Mouse (Mus musculus) neural tube, embryonic 15.5 days (tissue): ENCODE results near the gene Rtkn2. TPM values are rescaled to one million over a fixed set of nuclear protein-coding genes. Genes with fewer than 3 reads are reported as not detected.
A peak's percentile ranks its signal among the peaks of the same experiment; 100 is the strongest.

Experiments used
- ATAC-seq: fragments of 200-750 bp; cut with Nextera tagmentation; 2 replicates; pipeline ENCODE4 v1.8.0; 2017; ENCODE audit warnings: mild to moderate bottlenecking, moderate TSS enrichment, moderate library complexity; ENCODE audit not compliant: low FRiP score
- H3K27ac ChIP-seq: fragments of 300-500 bp; sonication (generic); replicated peaks from 2 replicates; pipeline ENCODE4 v1.5.1; 2015; ENCODE audit warnings: mild to moderate bottlenecking, inconsistent platforms
- H3K27me3 ChIP-seq: fragments of 300-500 bp; sonication (generic); replicated peaks from 2 replicates; pipeline ENCODE4 v1.6.1; 2015; ENCODE audit warnings: inconsistent platforms
- H3K36me3 ChIP-seq: fragments of 300-500 bp; sonication (generic); 2 replicates; pipeline ENCODE4 v1.6.1; 2015; ENCODE audit warnings: inconsistent platforms
- H3K4me1 ChIP-seq: fragments of 300-500 bp; sonication (generic); 2 replicates; pipeline ENCODE4 v1.6.1; 2015; ENCODE audit warnings: inconsistent platforms
- H3K4me2 ChIP-seq: fragments of 300-500 bp; sonication (generic); 2 replicates; pipeline ENCODE4 v1.6.1; 2015; ENCODE audit warnings: inconsistent platforms, mild to moderate bottlenecking, moderate library complexity
- H3K4me3 ChIP-seq: fragments of 300-500 bp; sonication (generic); replicated peaks from 2 replicates; pipeline ENCODE4 v1.5.1; 2015; ENCODE audit warnings: mild to moderate bottlenecking, inconsistent platforms
- H3K9ac ChIP-seq: fragments of 300-500 bp; sonication (generic); replicated peaks from 2 replicates; pipeline ENCODE4 v1.6.1; 2015; ENCODE audit warnings: mild to moderate bottlenecking, inconsistent platforms
- H3K9me3 ChIP-seq: fragments of 300-500 bp; sonication (generic); replicated peaks from 2 replicates; pipeline ENCODE4 v1.6.1; 2016; ENCODE audit warnings: inconsistent platforms
- WGBS: fragments of 180-500 bp; shearing (Covaris S2); methylation state at CpG from one replicate; pipeline ENCODE4 v1.1.7; 2015; ENCODE audit warnings: mixed read lengths; 5-methylcytosine and 5-hydroxymethylcytosine counted together
- polyA plus RNA-seq: library from polyadenylated mRNA; unstranded; fragments of >200 nt; fragmentation: Nextera tagmentation; extraction: Ambion mirVana; gene quantifications from 2 replicates; pipeline ENCODE4 v1.2.1, GENCODE M21; 2015

Gene Rtkn2
- polyA plus RNA-seq, 1 experiment from 2014 or later: 2.6 TPM

- ATAC-seq: no peak
- Histone ChIP-seq H3K36me3 (no peaks in the 10 kb centered on the region), H3K9ac (no peak overlapping the region), H3K27me3 (no peaks in the 10 kb centered on the region), H3K9me3 (no peaks in the 10 kb centered on the region), H3K4me3 (no peak overlapping the region), H3K27ac (no peak overlapping the region), H3K4me1 (0 out of 2 replicates have a peak, but pooled peaks cover 3% of the 10 kb centered on the region), H3K4me2 (no peak overlapping the region)
- 30% methylated on average over 8 of the region's 8 CpGs for WGBS
Observed at GRCm38 (mm10) chr10:67964060-67964459, 15.3 kb upstream of the Rtkn2 start.

DNA sequence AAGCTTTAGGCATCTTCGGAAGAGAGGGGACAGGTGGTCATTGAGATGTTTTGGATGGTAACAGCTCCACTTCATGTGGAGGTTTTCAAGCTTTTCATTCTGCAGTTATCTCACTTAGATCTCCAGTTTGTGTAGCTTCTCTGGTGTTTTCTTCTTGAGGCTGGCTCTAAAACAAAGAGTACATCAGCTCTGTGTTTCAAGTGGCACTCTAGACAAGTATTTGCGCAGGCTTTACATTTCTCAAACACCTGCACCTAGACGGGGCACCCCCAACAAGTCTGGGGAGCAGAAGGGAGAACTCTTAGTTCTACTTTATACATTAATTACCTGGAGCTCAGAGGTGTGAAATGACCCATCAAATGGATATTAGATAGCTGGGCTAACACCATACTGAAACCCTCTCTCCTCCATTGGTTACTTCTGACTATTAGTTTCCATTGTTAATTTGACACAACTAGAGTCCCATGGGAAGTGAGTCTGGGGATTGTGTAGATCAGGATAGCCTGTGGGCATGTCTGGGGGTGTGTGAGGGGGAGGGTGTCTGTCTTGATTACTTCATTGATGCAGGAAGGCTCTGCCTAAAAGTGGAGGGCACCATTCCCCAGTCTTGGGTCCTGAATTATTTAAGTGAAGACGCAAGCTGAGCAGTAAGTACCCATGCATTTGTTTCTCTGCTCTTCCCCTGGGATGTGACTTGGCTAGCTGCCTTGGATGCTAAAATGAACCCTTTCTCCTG, 14.0 kb upstream of the Rtkn2 start:
- H3K9ac ChIP-seq: no peak overlapping the region
- no peaks in the 10 kb centered on the region for H3K9me3 ChIP-seq
- 74% methylated on average over 4 of the region's 4 CpGs for WGBS
- no peak for ATAC-seq
- no peak overlapping the region for H3K4me3 ChIP-seq
- H3K27ac ChIP-seq: no peak overlapping the region
- H3K4me2 ChIP-seq: no peak overlapping the region
- no peaks in the 10 kb centered on the region for H3K36me3 ChIP-seq
- H3K27me3 ChIP-seq: no peaks in the 10 kb centered on the region
- 0 out of 2 replicates have a peak, but pooled peaks cover 3% of the 10 kb centered on the region for H3K4me1 ChIP-seq

DNA sequence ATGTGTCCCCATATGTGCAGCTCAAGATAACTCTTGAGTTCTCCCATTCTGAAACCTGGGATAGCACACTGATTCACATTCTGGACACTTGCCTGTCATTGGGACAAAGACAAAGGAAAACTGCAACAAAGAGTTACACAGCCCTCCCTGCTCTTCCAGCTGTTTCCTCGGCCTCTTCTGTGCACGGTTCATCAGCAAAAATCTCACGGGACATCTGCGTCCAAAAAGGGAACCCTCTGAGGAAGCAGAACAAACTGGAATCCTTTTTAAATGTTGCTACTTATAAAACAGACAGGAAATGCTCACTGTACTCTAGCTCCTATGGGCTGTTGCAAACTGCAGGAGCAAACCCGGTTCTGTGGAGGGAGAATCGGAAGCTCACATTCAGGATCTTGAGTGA, 13.3 kb upstream of the Rtkn2 start:
- no peak overlapping the region for H3K27ac ChIP-seq
- H3K27me3 ChIP-seq: no peaks in the 10 kb centered on the region
- 26% methylated on average over 6 of the region's 6 CpGs for WGBS
- ATAC-seq: no peak
- H3K4me1 ChIP-seq: 0 out of 2 replicates have a peak, but pooled peaks cover 3% of the 10 kb centered on the region
- H3K9me3 ChIP-seq: no peaks in the 10 kb centered on the region
- no peak overlapping the region for H3K4me3 ChIP-seq
- H3K36me3 ChIP-seq: no peaks in the 10 kb centered on the region
- no peak overlapping the region for H3K9ac ChIP-seq
- no peak overlapping the region for H3K4me2 ChIP-seq

DNA sequence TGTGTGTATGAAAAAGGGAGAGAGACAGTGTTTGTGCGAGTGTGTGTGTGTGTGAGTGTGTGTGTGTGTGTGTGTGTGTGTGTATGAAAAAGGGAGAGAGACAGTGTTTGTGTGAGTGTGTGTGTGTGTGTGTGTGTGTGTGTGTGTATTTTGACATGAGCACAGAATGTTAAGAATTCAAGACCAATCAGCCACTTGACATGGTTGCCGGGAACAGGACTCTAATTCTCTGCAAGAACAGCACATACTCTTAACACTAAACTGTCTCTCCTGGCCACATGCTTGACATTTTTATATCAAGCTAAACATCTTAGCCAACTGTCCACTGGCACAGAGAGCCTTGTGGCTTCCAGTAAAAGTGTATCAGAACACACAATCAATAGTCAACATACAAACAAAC, 12.4 kb upstream of the Rtkn2 start:
- H3K4me2 ChIP-seq: no peak overlapping the region
- H3K36me3 ChIP-seq: no peaks in the 10 kb centered on the region
- H3K9ac ChIP-seq: no peak overlapping the region
- 83% methylated on average over 2 of the region's 2 CpGs for WGBS
- 0 out of 2 replicates have a peak, but pooled peaks cover 3% of the 10 kb centered on the region for H3K4me1 ChIP-seq
- no peak for ATAC-seq
- no peak overlapping the region for H3K27ac ChIP-seq
- no peaks in the 10 kb centered on the region for H3K9me3 ChIP-seq
- no peaks in the 10 kb centered on the region for H3K27me3 ChIP-seq
- H3K4me3 ChIP-seq: no peak overlapping the region

DNA sequence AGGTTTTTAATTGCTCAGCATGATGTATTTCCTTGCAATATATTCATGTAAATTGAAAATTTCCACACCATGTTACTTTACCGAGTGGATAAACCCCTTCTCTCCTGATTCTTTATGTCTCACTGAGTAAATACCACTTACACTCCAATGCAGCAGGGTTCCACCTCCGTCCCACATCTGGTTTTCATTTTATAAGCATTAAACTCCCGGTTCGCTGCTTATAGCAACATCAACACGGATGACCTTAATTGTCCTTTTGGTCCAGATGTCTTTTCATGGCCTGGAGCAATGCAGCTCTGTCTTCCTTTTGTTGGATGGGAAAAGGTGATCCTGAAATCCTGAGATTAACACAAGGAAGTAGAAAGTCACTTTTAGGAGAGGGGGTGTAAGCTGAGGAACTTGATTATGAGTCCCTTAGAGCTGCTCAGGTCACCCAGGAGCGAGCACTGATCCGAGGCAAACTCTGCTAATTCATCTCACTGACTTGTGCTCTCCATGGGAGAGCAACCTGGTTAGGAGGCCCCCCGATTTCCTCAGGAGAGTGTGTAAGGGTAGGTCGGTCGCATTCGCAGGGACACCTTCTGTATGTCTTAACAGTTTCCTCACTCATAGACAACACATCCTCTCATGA, 8.1 kb upstream of the Rtkn2 start:
- no peak overlapping the region for H3K4me2 ChIP-seq
- H3K9ac ChIP-seq: no peak overlapping the region
- no peaks in the 10 kb centered on the region for H3K36me3 ChIP-seq
- no peaks in the 10 kb centered on the region for H3K4me1 ChIP-seq
- H3K9me3 ChIP-seq: no peaks in the 10 kb centered on the region
- H3K27ac ChIP-seq: no peak overlapping the region
- H3K27me3 ChIP-seq: no peaks in the 10 kb centered on the region
- 78% methylated on average over 11 of the region's 11 CpGs for WGBS
- H3K4me3 ChIP-seq: no peak overlapping the region
- no peak for ATAC-seq

GRCm38 (mm10) chr10:67977271-67977670, 2.1 kb upstream of the Rtkn2 start:
- no peaks in the 10 kb centered on the region for H3K36me3 ChIP-seq
- H3K4me2 ChIP-seq: no peak overlapping the region
- no peaks in the 10 kb centered on the region for H3K27me3 ChIP-seq
- no peaks in the 10 kb centered on the region for H3K9me3 ChIP-seq
- H3K4me3 ChIP-seq: no peak overlapping the region
- no peak overlapping the region for H3K9ac ChIP-seq
- H3K4me1 ChIP-seq: peaks cover 7% of the 10 kb centered on the region
- no peak overlapping the region for H3K27ac ChIP-seq
- 63% methylated on average over 4 of the region's 4 CpGs for WGBS
- ATAC-seq: no peak

GRCm38 (mm10) chr10:67983776-67984175, 4.4 kb downstream of the Rtkn2 start:
- no peak overlapping the region for H3K27ac ChIP-seq
- no peak for ATAC-seq
- no peaks in the 10 kb centered on the region for H3K9me3 ChIP-seq
- H3K4me3 ChIP-seq: no peak overlapping the region
- H3K27me3 ChIP-seq: no peaks in the 10 kb centered on the region
- 89% methylated on average over 8 of the region's 8 CpGs for WGBS
- no peak overlapping the region for H3K9ac ChIP-seq
- H3K4me1 ChIP-seq: peaks cover 7% of the 10 kb centered on the region
- H3K36me3 ChIP-seq: no peaks in the 10 kb centered on the region
- no peak overlapping the region for H3K4me2 ChIP-seq

GRCm38 (mm10) chr10:67984271-67984943, 5.0 kb downstream of the Rtkn2 start:
- H3K4me1 ChIP-seq: peaks cover 7% of the 10 kb centered on the region
- H3K36me3 ChIP-seq: no peaks in the 10 kb centered on the region
- H3K27ac ChIP-seq: no peak overlapping the region
- no peak overlapping the region for H3K4me2 ChIP-seq
- ATAC-seq: peak; percentile 59; the same call in 1 of the 2 replicates
- no peak overlapping the region for H3K9ac ChIP-seq
- WGBS: 47% methylated on average over 13 of the region's 13 CpGs
- no peak overlapping the region for H3K4me3 ChIP-seq
- H3K27me3 ChIP-seq: no peaks in the 10 kb centered on the region
- H3K9me3 ChIP-seq: no peaks in the 10 kb centered on the region

GRCm38 (mm10) chr10:67985100-67985499, 5.7 kb downstream of the Rtkn2 start:
- Histone ChIP-seq H3K4me1 (peaks cover 3% of the 10 kb centered on the region; the same call in 1 of the 2 replicates), H3K27me3 (no peaks in the 10 kb centered on the region), H3K36me3 (no peaks in the 10 kb centered on the region), H3K9ac (no peak overlapping the region), H3K4me2 (no peak overlapping the region), H3K9me3 (no peaks in the 10 kb centered on the region), H3K4me3 (no peak overlapping the region), H3K27ac (no peak overlapping the region)
- WGBS: 74% methylated on average over 17 of the region's 17 CpGs
- no peak for ATAC-seq

DNA sequence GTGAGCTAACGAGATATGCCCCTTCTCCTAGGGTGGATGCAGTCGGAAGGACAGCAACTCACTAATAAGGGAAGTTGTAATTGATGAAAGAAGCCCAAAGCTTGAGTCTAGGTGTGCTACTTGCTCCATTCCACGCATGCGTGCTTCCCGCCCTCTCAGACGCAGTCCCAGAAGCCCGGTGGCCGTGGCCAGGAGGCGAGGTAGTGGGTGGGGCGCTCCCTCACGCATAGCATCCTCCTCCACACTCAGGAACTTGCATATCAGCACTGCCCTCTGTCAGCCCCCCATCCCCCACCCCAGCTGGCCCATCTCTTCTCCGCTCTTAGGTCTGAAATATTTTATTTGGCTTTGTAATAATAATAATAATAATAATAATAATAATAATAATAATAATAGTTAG, 16.0 kb downstream of the Rtkn2 start:
- H3K4me3 ChIP-seq: no peak overlapping the region
- no peak overlapping the region for H3K4me2 ChIP-seq
- no peak overlapping the region for H3K27ac ChIP-seq
- ATAC-seq: no peak
- 81% methylated on average over 12 of the region's 12 CpGs for WGBS
- H3K9ac ChIP-seq: no peak overlapping the region
- no peaks in the 10 kb centered on the region for H3K36me3 ChIP-seq
- H3K9me3 ChIP-seq: no peaks in the 10 kb centered on the region
- no peaks in the 10 kb centered on the region for H3K27me3 ChIP-seq
- H3K4me1 ChIP-seq: 0 out of 2 replicates have a peak, but pooled peaks cover 3% of the 10 kb centered on the region

DNA sequence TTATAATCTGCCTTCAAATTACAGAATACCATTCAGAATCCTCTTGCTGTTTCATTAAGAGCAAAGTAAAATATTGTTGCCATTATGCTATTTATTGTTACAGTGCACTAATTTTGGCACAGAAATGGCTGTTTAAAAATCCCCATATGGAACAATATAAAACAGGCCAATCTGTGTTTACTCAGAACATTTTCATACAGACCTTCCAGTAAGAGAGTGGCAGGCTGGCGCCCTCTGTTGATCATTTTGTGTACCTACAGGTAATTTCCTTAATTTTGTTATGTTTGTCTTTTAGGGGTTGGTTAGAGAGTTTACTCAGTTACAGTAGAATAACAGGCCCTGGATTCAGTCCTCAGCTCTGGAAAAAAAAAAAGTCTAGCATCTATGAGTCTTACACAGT, 16.8 kb downstream of the Rtkn2 start:
- Histone ChIP-seq H3K4me2 (no peak overlapping the region), H3K27me3 (no peaks in the 10 kb centered on the region), H3K27ac (no peak overlapping the region), H3K36me3 (no peaks in the 10 kb centered on the region), H3K4me3 (no peak overlapping the region), H3K4me1 (0 out of 2 replicates have a peak, but pooled peaks cover 3% of the 10 kb centered on the region), H3K9ac (no peak overlapping the region), H3K9me3 (no peaks in the 10 kb centered on the region)
- no peak for ATAC-seq
- WGBS: 3% methylated on average over 1 of the region's 1 CpGs
